Mouse (Mus musculus) erythroblast, embryonic 14.5 days (primary cell): ENCODE measurements around the gene Pkd1l2.

Experiments used
- GATA1 ChIP-seq: IDR thresholded peaks from 2 replicates; pipeline ENCODE4 v1.6.1; 2012; ENCODE audit warnings: low read length, inconsistent platforms, mixed read lengths
- TAL1 ChIP-seq: IDR thresholded peaks from 3 replicates; pipeline ENCODE4 v1.6.1; 2012; ENCODE audit warnings: low read length, inconsistent platforms, mixed read lengths

DNA sequence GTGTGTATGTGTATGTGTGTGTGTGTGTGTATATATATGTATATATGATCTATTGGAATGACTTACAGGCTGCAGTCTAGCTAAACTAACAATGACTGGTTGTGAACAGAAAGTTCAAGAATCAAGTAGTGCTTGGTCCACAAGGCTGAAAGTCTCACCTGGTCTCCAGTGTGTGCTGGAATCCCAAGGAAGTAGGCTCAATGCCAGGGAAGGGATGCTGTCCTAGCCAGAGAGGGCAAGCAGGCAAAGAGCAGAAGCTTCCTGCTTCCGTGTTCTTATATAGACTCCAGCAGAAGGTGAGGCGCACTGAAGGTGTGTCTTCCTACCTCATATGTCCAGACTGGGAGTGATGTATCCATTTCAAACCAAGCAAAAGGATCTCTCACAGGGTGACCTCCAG is 130.5 kb downstream of the Pkd1l2 start:
- TF ChIP-seq GATA1 (no peak), TAL1 (no peak)
